Mouse (Mus musculus) ovary, postnatal 36 days (tissue): ENCODE results near the gene Prps1.
"Not testable (repeated sequence)": the region's sequence is repeated elsewhere in the genome, so short reads cannot be mapped to it uniquely, and the experiment has no call there.

Experiments used
- DNase-seq: peaks from one replicate; pipeline ENCODE4 v3.0.0; 2022; ENCODE audit warnings: low spot score, mixed read lengths

The Prps1 gene

GRCm38 (mm10) chrX:140456279-140456731 lies at the start of gene Prps1:
Prps1 (plus strand) TSS chrX:140456613.
- peak; percentile 82 for DNase-seq

DNA sequence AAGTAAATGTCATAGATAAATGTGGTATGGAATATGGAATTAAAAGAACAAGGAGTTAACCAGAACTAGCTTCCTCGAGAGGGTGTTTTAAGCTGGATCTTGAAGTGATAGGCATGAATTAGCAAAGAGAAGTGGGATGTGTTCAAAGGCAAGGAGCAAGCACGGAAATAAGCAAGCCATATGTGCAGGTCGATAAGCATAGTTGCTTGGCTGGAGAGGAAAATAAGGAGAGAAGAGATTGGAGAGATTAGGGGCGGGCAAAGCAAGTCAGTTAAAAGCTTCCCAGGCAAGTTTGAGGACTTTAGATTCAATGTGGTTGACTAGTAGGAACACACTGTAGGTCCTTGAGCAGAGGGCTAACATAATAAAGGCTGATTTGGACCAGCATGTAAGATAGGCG lies 48.8 kb upstream of the Prps1 start:
- no peak for DNase-seq

DNA sequence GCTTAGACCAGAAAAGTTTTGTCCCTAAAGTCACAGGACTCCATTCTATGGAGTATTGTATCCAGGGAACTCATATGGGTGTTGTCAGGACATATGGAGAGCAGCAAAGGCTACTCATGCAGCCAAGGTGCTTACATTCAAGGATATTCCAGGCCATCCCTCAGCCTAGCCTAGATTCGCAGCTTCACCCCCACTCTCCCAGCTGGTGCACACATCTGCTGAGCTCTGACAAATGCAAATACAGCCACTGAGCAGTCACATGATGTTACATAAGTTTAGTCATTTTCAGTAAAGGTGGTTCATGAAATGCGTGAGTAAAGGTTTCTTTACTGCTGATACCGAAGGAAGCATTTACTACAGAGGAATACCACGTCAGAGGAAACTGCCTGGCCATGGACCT lies 37.9 kb upstream of the Prps1 start:
- DNase-seq: no peak

DNA sequence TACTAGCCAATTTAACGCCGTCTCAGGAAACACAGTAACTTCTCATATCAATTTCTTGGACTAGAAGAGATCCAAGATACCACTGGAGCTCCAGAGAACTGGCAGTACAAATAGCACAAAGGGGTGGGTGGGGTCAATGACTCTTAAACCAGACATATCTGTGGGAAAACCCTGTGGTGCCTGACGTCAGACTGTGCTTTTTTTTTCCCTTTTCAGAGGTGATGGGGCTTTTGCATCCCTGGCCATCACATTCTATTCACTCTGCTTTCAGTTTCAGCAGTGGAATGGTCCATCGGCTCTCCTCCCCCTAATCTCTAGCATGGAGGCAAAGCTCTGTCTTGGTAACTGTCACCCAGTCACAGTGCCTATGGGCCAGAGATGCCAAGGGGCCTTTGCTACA lies 29.3 kb upstream of the Prps1 start:
- no peak for DNase-seq

GRCm38 (mm10) chrX:140428252-140428651 lies 28.2 kb upstream of the Prps1 start:
- DNase-seq: no peak

- no peak for DNase-seq
These were observed 26.4 kb upstream of the Prps1 start for GRCm38 (mm10) chrX:140429985-140430384.

DNA sequence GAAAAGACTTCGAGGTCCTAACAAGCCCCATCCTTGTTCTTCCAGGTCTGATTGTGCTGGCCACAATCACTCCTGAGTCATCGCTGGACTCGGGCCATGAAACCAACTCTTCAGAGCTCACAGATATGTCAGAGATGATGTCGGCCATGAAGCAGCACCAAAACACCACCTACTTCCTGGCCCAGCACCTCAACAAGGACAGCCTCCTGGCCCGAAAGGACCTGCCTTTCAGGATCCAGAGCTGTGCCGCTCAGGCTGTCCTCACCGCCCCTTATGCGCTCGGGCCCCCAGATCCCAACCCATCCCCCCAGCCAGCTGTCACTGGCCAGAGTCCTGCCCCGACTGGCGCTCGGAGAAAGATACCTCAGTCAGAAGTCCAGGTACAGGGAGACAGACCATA lies 25.9 kb upstream of the Prps1 start:
- no peak for DNase-seq

- DNase-seq: no peak
These were observed 24.4 kb upstream of the Prps1 start for GRCm38 (mm10) chrX:140431981-140432380.

- DNase-seq: no peak
These were observed 23.6 kb upstream of the Prps1 start for GRCm38 (mm10) chrX:140432786-140433185.

DNA sequence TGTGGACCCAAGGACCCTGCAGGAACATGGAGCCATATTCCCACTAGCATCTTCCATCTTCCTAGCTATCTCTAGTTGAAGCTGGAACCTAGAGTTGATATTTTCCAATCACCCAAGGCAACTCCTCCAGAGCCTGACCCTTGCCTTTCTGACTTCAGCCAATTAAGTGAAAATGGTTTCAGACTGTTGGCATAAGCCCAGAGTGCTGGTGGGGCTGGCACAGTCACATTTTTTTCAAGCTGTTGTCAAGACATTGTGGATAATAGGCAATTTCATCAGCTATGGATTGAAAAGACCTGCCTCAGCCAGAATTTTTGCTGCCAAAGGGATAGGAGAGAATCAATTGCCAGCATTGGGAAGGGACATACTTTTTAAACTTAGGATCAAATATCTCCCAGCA lies 18.5 kb upstream of the Prps1 start:
- DNase-seq: no peak

DNA sequence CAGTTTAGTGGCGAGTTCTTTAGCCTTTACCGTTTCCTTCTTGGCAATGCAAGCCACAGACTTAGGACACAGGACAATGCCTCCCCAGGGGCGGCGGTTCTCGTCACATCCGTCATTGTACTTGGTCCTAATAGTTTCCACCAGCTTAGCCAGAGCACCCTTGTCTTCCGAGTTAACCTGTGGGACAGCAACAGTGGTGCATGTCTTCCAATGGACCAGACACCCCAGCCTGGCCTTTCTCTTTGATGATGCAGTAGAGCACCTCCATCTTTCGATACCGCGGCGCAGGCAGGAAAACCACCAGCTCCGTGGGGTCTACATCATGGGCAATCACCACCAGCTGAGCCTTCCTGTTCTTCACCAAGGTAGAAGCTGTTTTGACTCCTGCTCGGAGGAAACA lies 10.9 kb upstream of the Prps1 start:
- DNase-seq: no peak

- DNase-seq: no peak
These were observed 6.3 kb upstream of the Prps1 start for GRCm38 (mm10) chrX:140450071-140450470.

GRCm38 (mm10) chrX:140456751-140457491 lies 508 bp downstream of the Prps1 start:
- no peak for DNase-seq

GRCm38 (mm10) chrX:140457502-140457901 lies 1.1 kb downstream of the Prps1 start:
- no peak for DNase-seq

- no peak for DNase-seq
These were observed 21.8 kb downstream of the Prps1 start for GRCm38 (mm10) chrX:140478231-140478630.

DNA sequence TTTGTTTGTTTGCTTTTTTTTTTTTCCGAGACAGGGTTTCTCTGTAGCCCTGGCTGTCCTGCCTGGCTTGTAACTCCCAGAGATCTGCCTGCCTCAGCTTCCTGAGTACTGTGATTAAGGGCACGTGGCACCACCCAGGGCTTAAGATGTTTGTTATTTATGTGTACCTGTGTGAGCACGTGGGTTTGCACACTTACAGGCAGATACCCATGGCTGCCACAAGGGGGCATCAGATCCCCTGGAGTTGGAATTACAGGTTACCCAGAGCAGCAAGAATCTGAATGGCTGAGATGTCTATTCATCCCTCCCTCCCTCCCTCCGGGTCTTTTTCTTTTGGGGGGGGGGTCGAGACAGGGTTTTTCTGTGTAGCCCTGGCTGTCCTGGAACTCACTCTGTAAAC lies 22.8 kb downstream of the Prps1 start:
- DNase-seq: peak; percentile 15

DNA sequence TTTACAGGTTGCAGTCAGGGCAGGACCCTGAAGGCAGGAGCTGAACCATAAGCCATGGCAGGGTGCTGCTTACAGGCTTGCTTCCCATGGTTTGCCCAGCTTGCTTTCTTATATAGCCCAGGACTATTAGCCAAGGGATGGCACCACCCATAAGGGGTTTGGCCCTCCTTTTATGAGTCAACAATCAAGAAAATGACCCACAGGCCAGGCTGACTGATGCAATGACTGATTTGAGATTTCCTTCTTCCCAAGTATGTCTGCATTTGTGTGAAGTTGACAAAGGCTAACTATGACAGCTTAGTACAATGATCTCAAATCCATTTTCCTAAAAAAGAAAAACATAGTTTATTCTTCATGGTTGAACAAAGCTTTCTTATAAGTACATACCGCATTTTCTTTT lies 32.8 kb downstream of the Prps1 start:
- no peak for DNase-seq

GRCm38 (mm10) chrX:140490203-140490602 lies 33.8 kb downstream of the Prps1 start:
- DNase-seq: no peak

- DNase-seq: peak; percentile 26
These were observed 35.6 kb downstream of the Prps1 start for GRCm38 (mm10) chrX:140491884-140492571.

- no peak for DNase-seq
These were observed 37.2 kb downstream of the Prps1 start for GRCm38 (mm10) chrX:140493527-140494029.

DNA sequence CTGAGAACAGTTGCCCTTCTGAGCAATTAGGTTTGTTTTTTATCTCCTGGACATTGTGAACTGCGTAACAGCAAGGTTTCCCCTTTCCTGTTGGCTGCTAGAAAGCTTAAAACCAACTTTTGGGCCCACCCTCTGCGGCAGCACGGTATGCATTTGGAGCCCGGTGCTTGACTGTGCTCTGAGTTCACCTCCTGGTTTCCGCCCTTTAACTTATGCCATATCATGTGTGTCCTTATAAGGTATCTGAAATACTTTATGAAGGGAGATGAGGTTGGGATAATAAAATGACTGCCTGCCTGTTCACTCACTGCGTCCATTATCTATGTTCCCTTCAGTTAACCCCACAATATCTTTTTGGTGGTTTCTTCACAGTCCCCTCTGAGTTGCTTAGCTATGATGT lies 37.8 kb downstream of the Prps1 start:
- DNase-seq: no peak

GRCm38 (mm10) chrX:140498431-140498830 lies 42.0 kb downstream of the Prps1 start:
- DNase-seq: not testable (repeated sequence)

DNA sequence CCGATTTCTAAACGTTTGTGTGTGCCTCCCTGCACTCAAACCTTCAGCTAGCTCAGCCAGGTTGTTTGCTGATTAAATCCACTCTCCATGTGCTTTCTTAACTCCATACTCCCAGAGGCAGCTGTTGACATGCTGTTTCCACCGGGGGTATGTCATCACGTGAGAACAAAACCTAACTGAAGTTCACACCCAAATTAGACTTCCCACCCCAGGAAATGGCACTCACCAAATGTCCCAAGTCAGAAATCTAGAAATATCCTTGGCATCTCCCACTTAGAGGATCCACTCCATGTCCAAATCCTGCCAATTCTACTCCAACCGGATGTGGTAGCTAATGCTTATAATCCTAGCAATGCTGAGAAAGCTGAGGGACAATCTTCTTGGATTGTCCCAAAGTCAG lies 43.9 kb downstream of the Prps1 start:
- DNase-seq: no peak
